Mouse (Mus musculus): ENCODE data around the gene Gtse1. TPM values are rescaled to one million over a fixed set of nuclear protein-coding genes. Genes with fewer than 3 reads are reported as not detected.

Gtse1 gene
- 44.1 and 44.6 TPM in 2 replicates for polyA plus RNA-seq (2016; fragmentation: Nextera tagmentation; extraction: Ambion mirVana)

DNA sequence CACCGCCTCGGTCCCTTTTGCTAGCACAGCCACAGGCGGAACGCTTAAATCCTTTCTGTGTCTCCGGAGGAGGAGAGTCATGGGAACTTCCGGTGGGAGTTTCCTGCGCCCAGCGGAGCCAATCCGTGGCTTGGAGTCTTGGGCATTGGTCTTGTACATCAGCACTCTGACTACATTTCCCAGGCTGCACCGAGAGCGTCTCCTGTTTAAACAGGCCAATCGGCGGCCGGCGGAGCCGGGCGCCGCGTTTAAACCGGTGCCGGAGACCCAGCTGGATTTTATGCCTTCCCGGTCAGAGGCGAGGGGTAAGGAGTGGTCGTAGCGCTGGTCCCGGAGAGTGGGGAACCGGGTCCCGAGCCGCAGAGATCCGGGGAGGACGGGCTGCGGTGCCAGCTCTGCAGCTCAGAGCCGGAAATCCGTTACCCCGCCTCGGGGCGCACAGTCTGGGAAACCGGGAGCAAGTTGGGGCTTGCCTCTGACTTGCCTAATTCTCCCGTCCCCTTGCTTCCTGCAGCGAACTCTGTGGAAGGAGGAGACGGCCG is at the start of gene Gtse1:
Gene Gtse1, plus strand, starts transcription at position 256 of the 542 bp plus-strand sequence.
- under 1% methylated on average over 42 of the region's 42 CpGs for WGBS

DNA sequence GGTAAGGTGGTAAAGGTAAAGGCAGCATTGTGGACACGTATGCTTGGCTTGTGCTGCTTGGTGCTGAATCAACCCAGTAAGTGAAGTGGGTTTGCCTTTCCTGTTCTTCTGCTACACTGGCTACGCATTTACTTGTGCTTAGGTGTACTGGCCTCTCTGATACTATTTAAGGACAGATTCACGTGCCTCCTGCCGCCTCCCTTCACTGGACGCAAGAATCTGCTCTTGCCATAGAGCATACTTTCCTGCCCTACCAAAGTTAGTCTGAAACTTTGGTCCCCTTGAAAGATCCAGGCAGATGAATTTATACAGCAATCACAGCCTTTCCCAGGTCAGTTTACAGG is 49.1 kb upstream of the Gtse1 start:
- H3K36me3 ChIP-seq (replicated peaks) = no peaks in the 10 kb centered on the region
- no peak for ATAC-seq (ENCODE audit: low FRiP score)
- H3K4me1 ChIP-seq = peaks cover 16% of the 10 kb centered on the region
- no peak overlapping the region for H3K4me3 ChIP-seq (replicated peaks)
- no peaks in the 10 kb centered on the region for H3K9me3 ChIP-seq
- peak overlapping the region; percentile 91 for H3K4me2 ChIP-seq
- no peaks in the 10 kb centered on the region for H3K27me3 ChIP-seq
- no peak overlapping the region for H3K27ac ChIP-seq
- H3K9ac ChIP-seq = no peak overlapping the region
- WGBS = 87% methylated on average over 5 of the region's 5 CpGs

More for the DNA sequence above, at the start of gene Gtse1:
- Histone ChIP-seq H3K4me1 (peaks cover 25% of the 10 kb centered on the region), H3K36me3 (replicated peaks) (peaks cover 32% of the 10 kb centered on the region), H3K9me3 (no peaks in the 10 kb centered on the region), H3K27ac (peak within 1 kb of the TSS; percentile 75), H3K4me2 (peak within 1 kb of the TSS; percentile 86), H3K27me3 (no peaks in the 10 kb centered on the region), H3K4me3 (replicated peaks) (peak within 1 kb of the TSS; percentile 78), H3K9ac (peak within 1 kb of the TSS; percentile 87)
- peak; percentile 98 for ATAC-seq (ENCODE audit: low FRiP score)

DNA sequence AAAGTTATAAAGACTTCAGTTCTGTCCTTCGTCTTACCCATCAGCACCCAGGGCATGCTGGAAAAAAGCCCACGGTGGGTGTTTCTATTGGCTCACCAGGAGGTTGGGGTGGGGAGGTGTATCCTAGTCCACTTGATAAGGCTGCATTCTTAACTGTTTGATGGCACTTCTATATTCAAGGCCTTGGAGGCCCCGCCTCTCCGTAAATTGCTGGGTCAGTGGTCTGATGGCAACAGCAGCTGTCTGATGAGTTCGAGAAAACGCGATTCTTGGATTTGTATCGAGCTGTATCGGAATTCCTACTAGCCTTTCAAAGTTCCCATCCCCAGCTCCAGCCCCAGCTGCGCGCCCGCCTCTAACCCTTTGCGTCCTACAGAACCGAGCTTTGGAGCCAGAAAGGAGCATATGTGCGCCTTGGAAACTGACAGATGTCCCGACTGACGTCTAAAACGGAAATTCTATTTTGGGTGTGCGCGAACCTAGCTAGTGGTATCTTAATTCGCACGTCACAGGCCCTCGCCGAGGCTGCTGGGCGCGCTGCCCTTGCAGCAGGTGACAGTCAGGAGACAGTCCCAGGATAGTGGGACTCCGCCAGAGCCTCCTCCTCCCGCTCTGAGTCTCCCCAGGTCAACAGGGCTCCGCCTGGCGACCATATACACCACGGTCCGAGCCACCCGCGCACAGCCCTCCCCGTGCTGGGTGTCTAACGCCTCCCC is 48.6 kb upstream of the Gtse1 start:
- Histone ChIP-seq H3K36me3 (replicated peaks) (no peaks in the 10 kb centered on the region), H3K4me3 (replicated peaks) (peak overlapping the region; percentile 78), H3K27ac (peak overlapping the region; percentile 85), H3K27me3 (no peaks in the 10 kb centered on the region), H3K9me3 (no peaks in the 10 kb centered on the region), H3K9ac (peak overlapping the region; percentile 80), H3K4me1 (peaks cover 16% of the 10 kb centered on the region), H3K4me2 (peak overlapping the region; percentile 91)
- ATAC-seq (ENCODE audit: low FRiP score) = peak; percentile 89
- WGBS = 6% methylated on average over 36 of the region's 36 CpGs

DNA sequence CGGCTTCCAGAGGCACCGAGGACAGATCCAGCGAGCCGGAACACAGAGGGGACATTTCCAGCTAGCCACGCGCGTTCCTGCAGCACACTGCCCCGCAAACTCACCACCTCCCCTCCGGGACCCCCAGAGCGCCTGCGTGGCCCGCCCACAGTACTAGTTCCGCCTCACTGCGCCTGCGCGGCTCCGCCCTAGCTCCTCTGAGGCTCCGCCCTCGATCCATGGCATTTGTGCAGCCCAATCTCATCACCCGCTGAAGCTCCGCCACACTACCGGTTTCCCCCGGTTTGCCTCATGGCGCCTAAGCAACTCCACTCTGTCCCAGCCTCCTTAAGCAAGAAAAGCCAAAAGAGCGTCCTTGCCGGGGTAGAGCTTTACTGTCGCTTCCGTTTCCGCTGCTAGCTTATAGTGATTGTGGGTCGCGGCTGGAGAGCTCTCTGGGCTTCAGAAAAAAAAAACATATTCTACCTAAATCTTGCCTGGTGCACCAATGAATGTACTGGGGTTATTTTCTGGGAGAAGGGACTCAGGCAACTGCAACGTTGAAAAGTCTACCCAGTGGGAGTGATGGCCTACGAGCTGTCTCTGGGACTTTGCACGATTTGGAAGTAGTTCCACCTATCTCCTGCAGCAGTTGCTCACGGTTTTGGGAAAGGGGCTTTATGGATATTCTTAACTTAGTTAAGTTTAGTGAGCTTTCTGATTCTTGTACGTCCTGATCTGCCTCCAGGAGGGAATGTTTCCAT is 47.8 kb upstream of the Gtse1 start, which contains the start of gene Cdpf1:
Gene Cdpf1, minus strand, starts transcription at position 163 of the 743 bp plus-strand sequence.
- peak within 1 kb of the TSS; percentile 80 for H3K9ac ChIP-seq
- no peaks in the 10 kb centered on the region for H3K9me3 ChIP-seq
- 3% methylated on average over 36 of the region's 36 CpGs for WGBS
- ATAC-seq (ENCODE audit: low FRiP score) = peak; percentile 96
- H3K4me1 ChIP-seq = peaks cover 16% of the 10 kb centered on the region
- H3K27me3 ChIP-seq = no peaks in the 10 kb centered on the region
- H3K4me3 ChIP-seq (replicated peaks) = peak within 1 kb of the TSS; percentile 78
- H3K27ac ChIP-seq = peak within 1 kb of the TSS; percentile 85
- no peaks in the 10 kb centered on the region for H3K36me3 ChIP-seq (replicated peaks)
- peak within 1 kb of the TSS; percentile 91 for H3K4me2 ChIP-seq

DNA sequence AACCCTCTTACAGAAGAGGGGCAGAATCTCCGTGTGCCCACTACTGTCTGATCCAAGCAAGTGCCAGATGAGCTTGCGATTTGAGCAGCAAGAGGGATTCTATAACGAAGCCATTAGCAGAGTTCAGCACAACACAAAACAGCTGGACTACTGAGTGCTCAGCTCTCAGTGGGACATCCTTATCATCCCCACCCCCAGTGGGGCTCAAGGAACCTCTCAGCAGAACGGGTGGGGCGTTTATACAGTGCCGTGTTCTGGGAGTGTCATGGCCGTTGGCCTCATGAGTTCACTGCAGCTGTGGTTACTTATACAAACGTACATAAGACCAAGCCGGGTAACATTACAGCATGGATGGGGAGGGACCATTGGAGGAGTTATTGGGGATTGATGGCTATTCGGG is 46.1 kb upstream of the Gtse1 start:
- Histone ChIP-seq H3K4me1 (peaks cover 16% of the 10 kb centered on the region), H3K9ac (no peak overlapping the region), H3K27ac (no peak overlapping the region), H3K27me3 (no peaks in the 10 kb centered on the region), H3K4me3 (replicated peaks) (no peak overlapping the region), H3K9me3 (0 out of 2 replicates have a peak, but pooled peaks cover 5% of the 10 kb centered on the region), H3K4me2 (no peak overlapping the region), H3K36me3 (replicated peaks) (no peaks in the 10 kb centered on the region)
- 66% methylated on average over 10 of the region's 10 CpGs for WGBS
- ATAC-seq (ENCODE audit: low FRiP score) = no peak

DNA sequence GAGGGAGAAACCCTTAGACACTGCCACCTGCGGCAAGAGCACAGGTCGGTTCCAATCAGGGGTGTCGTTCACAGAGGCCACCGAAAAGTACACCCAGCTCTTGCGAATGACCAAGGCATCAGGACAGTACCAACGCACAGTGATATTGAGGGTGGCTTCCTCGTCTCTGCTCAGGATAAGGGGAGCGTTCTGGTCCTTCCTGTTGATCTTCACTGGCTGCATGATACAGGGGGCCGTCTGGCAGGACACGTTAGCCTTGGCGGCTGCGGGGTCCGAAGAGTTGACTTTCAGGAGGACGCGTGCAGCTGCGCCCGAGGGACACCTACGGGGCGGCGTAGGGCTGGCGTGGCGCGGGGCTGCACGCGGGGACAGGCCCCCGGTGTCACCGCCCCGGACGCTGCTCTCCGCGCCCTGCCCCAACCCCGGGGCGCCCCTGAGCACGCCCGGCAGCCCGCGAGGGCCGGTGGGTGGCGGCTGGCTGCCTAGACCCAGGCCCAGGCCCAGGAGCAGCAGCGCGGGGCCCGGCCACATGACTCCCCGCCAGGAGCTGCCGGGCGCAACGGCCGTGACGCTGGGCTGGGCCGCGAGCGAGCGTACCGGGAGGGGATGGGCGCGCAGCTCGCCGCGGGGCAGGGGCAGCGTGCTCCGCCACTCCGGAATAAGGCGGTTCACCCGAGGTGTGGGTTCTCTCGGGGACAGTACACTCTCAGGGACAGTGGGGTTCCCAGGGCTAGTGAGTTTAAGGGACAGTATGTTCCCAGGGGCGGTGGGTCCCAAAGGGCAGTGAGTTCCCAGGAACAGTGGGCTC is 38.1 kb upstream of the Gtse1 start, which contains the start of gene Pkdrej:
Gene Pkdrej, minus strand, starts transcription at position 532 of the 808 bp plus-strand sequence.
- Histone ChIP-seq H3K4me3 (replicated peaks) (peak within 1 kb of the TSS; percentile 51), H3K4me2 (peak within 1 kb of the TSS; percentile 98), H3K27ac (no peak within 1 kb of the TSS), H3K4me1 (peaks cover 11% of the 10 kb centered on the region), H3K9me3 (0 out of 2 replicates have a peak, but pooled peaks cover 5% of the 10 kb centered on the region), H3K27me3 (peaks cover 20% of the 10 kb centered on the region), H3K9ac (peak within 1 kb of the TSS; percentile 71), H3K36me3 (replicated peaks) (no peaks in the 10 kb centered on the region)
- 2% methylated on average over 65 of the region's 65 CpGs for WGBS
- peak; percentile 58; the same call in 1 of the 2 replicates for ATAC-seq (ENCODE audit: low FRiP score)

DNA sequence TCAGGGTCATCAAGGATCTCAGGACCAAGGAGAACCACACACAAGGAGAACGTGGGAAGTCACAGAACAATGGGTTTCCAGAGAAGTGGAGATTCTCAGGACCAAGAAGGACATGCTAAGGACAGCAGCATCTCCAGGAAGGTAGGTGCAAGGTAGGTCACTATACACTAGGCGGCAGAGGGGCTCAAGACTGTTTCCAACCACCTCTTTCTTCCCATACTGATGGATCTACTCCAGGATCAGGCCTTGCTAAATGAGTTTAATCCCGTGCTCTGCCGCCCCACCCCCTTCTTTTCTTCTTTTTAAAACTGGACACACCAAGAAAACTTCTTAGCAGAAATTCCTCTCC is 37.6 kb upstream of the Gtse1 start:
- WGBS = 6% methylated on average over 4 of the region's 4 CpGs
- peaks cover 20% of the 10 kb centered on the region for H3K27me3 ChIP-seq
- peak overlapping the region; percentile 98 for H3K4me2 ChIP-seq
- H3K4me1 ChIP-seq = peaks cover 11% of the 10 kb centered on the region
- H3K36me3 ChIP-seq (replicated peaks) = no peaks in the 10 kb centered on the region
- H3K4me3 ChIP-seq (replicated peaks) = peak overlapping the region; percentile 51
- 0 out of 2 replicates have a peak, but pooled peaks have one; percentile 30 for ATAC-seq (ENCODE audit: low FRiP score)
- 0 out of 2 replicates have a peak, but pooled peaks cover 5% of the 10 kb centered on the region for H3K9me3 ChIP-seq
- no peak overlapping the region for H3K9ac ChIP-seq
- H3K27ac ChIP-seq = no peak overlapping the region

DNA sequence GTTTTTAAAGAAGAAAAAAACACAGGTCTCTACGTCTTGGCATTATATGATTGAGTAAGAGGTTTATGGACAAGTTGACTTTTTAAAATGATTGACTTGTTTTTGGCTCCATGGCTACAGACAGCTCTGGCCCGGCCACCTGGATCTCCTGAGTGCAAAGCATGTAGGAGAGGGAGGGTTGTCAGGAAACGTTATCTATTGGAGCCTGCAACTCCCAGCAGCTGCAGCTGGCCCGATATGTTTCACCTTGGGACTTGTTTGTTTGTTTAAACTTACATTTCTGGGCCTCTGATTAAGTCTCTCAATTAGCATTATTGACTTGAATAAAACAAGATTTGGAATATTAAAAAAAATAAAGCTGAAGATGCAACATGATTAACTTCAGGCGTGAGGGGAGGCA is 32.9 kb upstream of the Gtse1 start:
- no peak overlapping the region for H3K4me3 ChIP-seq (replicated peaks)
- no peak for ATAC-seq (ENCODE audit: low FRiP score)
- H3K4me1 ChIP-seq = peaks cover 6% of the 10 kb centered on the region
- H3K4me2 ChIP-seq = no peak overlapping the region
- no peaks in the 10 kb centered on the region for H3K36me3 ChIP-seq (replicated peaks)
- H3K9ac ChIP-seq = no peak overlapping the region
- H3K27me3 ChIP-seq = peaks cover 10% of the 10 kb centered on the region
- WGBS = 76% methylated on average over 5 of the region's 5 CpGs
- H3K9me3 ChIP-seq = no peaks in the 10 kb centered on the region
- H3K27ac ChIP-seq = no peak overlapping the region

DNA sequence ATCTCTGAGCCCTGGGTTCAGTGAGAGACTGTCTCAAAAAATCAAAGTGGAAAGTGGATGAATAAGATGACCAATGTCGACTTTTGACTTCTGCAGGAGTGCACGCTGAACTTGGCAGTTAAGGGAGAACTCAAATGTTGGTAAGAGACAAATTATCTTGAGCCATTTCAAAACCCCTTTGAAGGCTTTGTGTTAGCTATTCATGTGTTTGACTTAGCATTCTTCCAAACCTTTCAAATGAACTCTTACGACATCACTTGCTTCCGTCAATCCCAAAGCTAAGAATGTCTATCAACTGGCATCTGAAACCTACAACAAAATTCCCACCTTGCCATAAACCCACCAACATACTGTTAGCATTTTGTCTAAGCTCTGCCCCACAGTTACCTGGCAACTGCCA is 31.5 kb upstream of the Gtse1 start:
- no peak overlapping the region for H3K4me2 ChIP-seq
- no peaks in the 10 kb centered on the region for H3K9me3 ChIP-seq
- H3K4me3 ChIP-seq (replicated peaks) = no peak overlapping the region
- 90% methylated on average over 4 of the region's 4 CpGs for whole genome bisulfite sequencing
- 0 out of 2 replicates have a peak, but pooled peaks cover 4% of the 10 kb centered on the region for H3K27me3 ChIP-seq
- H3K36me3 ChIP-seq (replicated peaks) = no peaks in the 10 kb centered on the region
- no peak for ATAC-seq (ENCODE audit: low FRiP score)
- no peak overlapping the region for H3K27ac ChIP-seq
- H3K4me1 ChIP-seq = peaks cover 12% of the 10 kb centered on the region
- no peak overlapping the region for H3K9ac ChIP-seq

DNA sequence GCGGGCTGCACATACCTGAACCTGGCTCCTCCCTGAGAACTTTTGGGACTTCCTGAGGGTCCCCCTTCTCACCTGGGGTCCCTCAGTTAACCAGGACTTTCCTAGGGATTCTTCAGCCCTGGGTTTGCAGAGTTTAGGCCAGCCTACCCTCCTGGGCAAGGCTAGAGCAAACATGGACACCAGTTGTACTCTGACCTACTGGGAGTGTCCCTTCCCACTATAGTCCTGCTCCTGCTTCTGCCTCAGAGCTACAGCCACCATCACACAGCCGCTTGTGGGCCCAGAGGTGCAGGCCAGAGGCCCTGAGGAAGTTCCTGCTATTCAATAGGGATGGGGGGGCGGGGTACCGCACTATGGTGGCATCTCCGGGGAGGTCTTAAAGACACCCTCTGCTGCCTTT is 30.1 kb upstream of the Gtse1 start:
- H3K4me1 ChIP-seq = peaks cover 12% of the 10 kb centered on the region
- no peak overlapping the region for H3K4me3 ChIP-seq (replicated peaks)
- H3K9ac ChIP-seq = no peak overlapping the region
- no peak overlapping the region for H3K4me2 ChIP-seq
- 59% methylated on average over 5 of the region's 5 CpGs for WGBS
- H3K9me3 ChIP-seq = no peaks in the 10 kb centered on the region
- no peak overlapping the region for H3K27ac ChIP-seq
- H3K27me3 ChIP-seq = 0 out of 2 replicates have a peak, but pooled peaks cover 4% of the 10 kb centered on the region
- no peaks in the 10 kb centered on the region for H3K36me3 ChIP-seq (replicated peaks)
- ATAC-seq (ENCODE audit: low FRiP score) = no peak

DNA sequence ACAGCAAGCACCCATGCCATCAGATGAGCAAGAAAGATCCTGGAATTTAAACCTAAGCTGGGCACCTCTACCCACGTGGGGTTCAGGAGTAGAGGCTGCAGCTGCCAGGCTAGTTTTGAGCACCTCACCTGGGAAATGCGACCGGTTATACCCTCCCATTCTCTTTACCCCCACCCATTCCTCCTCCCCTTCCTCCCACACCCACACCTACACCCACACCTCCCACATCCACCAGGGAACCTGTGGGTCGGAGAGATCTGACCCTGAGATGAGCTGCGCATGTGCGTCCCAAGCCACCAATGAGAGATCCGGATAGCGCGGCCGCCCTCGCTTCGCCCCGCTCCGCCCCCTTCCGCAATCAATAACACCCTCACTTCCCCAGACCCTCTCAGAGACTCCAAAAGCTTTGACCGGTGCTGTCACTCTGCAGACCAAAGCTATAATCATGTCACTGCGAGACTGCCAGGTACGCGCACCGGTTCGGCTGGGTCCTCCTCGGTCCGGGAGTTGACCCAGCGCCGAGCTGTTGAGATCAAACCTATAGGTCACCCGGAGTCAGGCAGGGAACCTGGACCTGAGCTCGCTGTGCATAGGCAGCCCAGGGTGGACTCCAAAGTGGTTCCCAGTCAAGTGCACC is 27.5 kb upstream of the Gtse1 start, which contains the start of gene Ttc38:
Gene Ttc38, plus strand, starts transcription at position 353 of the 637 bp plus-strand sequence.
- Histone ChIP-seq H3K27ac (no peak within 1 kb of the TSS), H3K36me3 (replicated peaks) (no peaks in the 10 kb centered on the region), H3K4me2 (peak within 1 kb of the TSS; percentile 69), H3K27me3 (0 out of 2 replicates have a peak, but pooled peaks cover 4% of the 10 kb centered on the region), H3K9me3 (no peaks in the 10 kb centered on the region), H3K4me3 (replicated peaks) (peak within 1 kb of the TSS; percentile 51), H3K4me1 (peaks cover 12% of the 10 kb centered on the region), H3K9ac (peak within 1 kb of the TSS; percentile 59)
- WGBS = 1% methylated on average over 27 of the region's 27 CpGs
- ATAC-seq (ENCODE audit: low FRiP score) = peak; percentile 90
